Mouse (Mus musculus) midbrain, embryonic 16.5 days (tissue): Measurements from ENCODE around the gene Akap13. TPM values are rescaled to one million over a fixed set of nuclear protein-coding genes. Genes with fewer than 3 reads are reported as not detected.

ENCODE experiments used
- ATAC-seq: fragments of 200-750 bp; cut with Nextera tagmentation; 2 replicates; pipeline ENCODE4 v1.8.0; 2017; ENCODE audit warnings: moderate TSS enrichment
- H3K27ac ChIP-seq: fragments of 300-500 bp; sonication (generic); 2 replicates; pipeline ENCODE4 v1.5.1; 2014; ENCODE audit warnings: mild to moderate bottlenecking, low read length, mixed read lengths
- H3K27me3 ChIP-seq: fragments of 300-500 bp; sonication (generic); 2 replicates; pipeline ENCODE4 v1.6.1; 2014; ENCODE audit warnings: low read depth, low read length, mixed read lengths; ENCODE audit not compliant: control insufficient read depth, insufficient read depth
- H3K36me3 ChIP-seq: fragments of 300-500 bp; sonication (generic); 2 replicates; pipeline ENCODE4 v1.6.1; 2014; ENCODE audit warnings: mild to moderate bottlenecking, low read length, moderate library complexity, mixed read lengths; ENCODE audit not compliant: control insufficient read depth, insufficient read depth
- H3K4me1 ChIP-seq: fragments of 300-500 bp; sonication (generic); 2 replicates; pipeline ENCODE4 v1.6.1; 2014; ENCODE audit warnings: mild to moderate bottlenecking, low read length, mixed read lengths; ENCODE audit not compliant: control insufficient read depth, insufficient read depth
- H3K4me2 ChIP-seq: fragments of 300-500 bp; sonication (generic); 2 replicates; pipeline ENCODE4 v1.6.1; 2014; ENCODE audit warnings: mild to moderate bottlenecking, low read length, mixed read lengths
- H3K4me3 ChIP-seq: fragments of 300-500 bp; sonication (generic); 2 replicates; pipeline ENCODE4 v1.5.1; 2014; ENCODE audit warnings: low read depth, mild to moderate bottlenecking, low read length, moderate library complexity, mixed read lengths
- H3K9ac ChIP-seq: fragments of 300-500 bp; sonication (generic); 2 replicates; pipeline ENCODE4 v1.6.1; 2014; ENCODE audit warnings: low read depth, low read length, mixed read lengths
- H3K9me3 ChIP-seq: fragments of 300-500 bp; sonication (generic); replicated peaks from 2 replicates; pipeline ENCODE4 v1.6.1; 2014; ENCODE audit warnings: mild to moderate bottlenecking, low read length, mixed read lengths; ENCODE audit not compliant: control insufficient read depth, poor library complexity, severe bottlenecking
- WGBS: fragments of 180-500 bp; shearing (Covaris S2); extraction: QIAGEN DNeasy Blood & Tissue Kit; methylation state at CpG from one replicate; pipeline ENCODE4 v1.1.7; 2014; 5-methylcytosine and 5-hydroxymethylcytosine counted together
- polyA plus RNA-seq: library from polyadenylated mRNA; unstranded; fragments of >200 nt; fragmentation: Nextera tagmentation; extraction: Ambion mirVana; gene quantifications from 2 replicates; pipeline ENCODE4 v1.2.1, GENCODE M21; 2015

Akap13 gene
- polyA plus RNA-seq, 1 experiment from 2014 or later = 10.7 TPM

- 79% methylated on average over 14 of the region's 14 CpGs for WGBS
- H3K4me2 ChIP-seq = no peak overlapping the region
- H3K9ac ChIP-seq = no peak overlapping the region
- no peak overlapping the region for H3K4me3 ChIP-seq
- H3K36me3 ChIP-seq = no peaks in the 10 kb centered on the region
- no peaks in the 10 kb centered on the region for H3K27me3 ChIP-seq
- H3K4me1 ChIP-seq = no peaks in the 10 kb centered on the region
- H3K9me3 ChIP-seq = no peaks in the 10 kb centered on the region
- no peak overlapping the region for H3K27ac ChIP-seq
- no peak for ATAC-seq
Measured at GRCm38 (mm10) chr7:75586113-75586512, 130.8 kb downstream of the Akap13 start.

GRCm38 (mm10) chr7:75587727-75588126, 132.4 kb downstream of the Akap13 start:
- ATAC-seq = no peak
- no peak overlapping the region for H3K4me3 ChIP-seq
- H3K4me2 ChIP-seq = no peak overlapping the region
- H3K4me1 ChIP-seq = no peaks in the 10 kb centered on the region
- 93% methylated on average over 5 of the region's 5 CpGs for WGBS
- no peak overlapping the region for H3K9ac ChIP-seq
- H3K27me3 ChIP-seq = no peaks in the 10 kb centered on the region
- no peak overlapping the region for H3K27ac ChIP-seq
- no peaks in the 10 kb centered on the region for H3K36me3 ChIP-seq
- no peaks in the 10 kb centered on the region for H3K9me3 ChIP-seq

GRCm38 (mm10) chr7:75589304-75589973, 134.1 kb downstream of the Akap13 start:
- no peak for ATAC-seq
- Histone ChIP-seq H3K4me2 (no peak overlapping the region), H3K27me3 (no peaks in the 10 kb centered on the region), H3K9ac (no peak overlapping the region), H3K4me3 (no peak overlapping the region), H3K4me1 (no peaks in the 10 kb centered on the region), H3K9me3 (no peaks in the 10 kb centered on the region), H3K36me3 (no peaks in the 10 kb centered on the region), H3K27ac (no peak overlapping the region)
- 89% methylated on average over 8 of the region's 8 CpGs for WGBS

- Histone ChIP-seq H3K4me3 (no peak overlapping the region), H3K4me1 (no peaks in the 10 kb centered on the region), H3K9me3 (no peaks in the 10 kb centered on the region), H3K27ac (no peak overlapping the region), H3K36me3 (no peaks in the 10 kb centered on the region), H3K27me3 (no peaks in the 10 kb centered on the region), H3K9ac (no peak overlapping the region), H3K4me2 (no peak overlapping the region)
- WGBS = 90% methylated on average over 1 of the region's 1 CpGs
- ATAC-seq = no peak
Measured at GRCm38 (mm10) chr7:75591961-75592360, 136.6 kb downstream of the Akap13 start.

GRCm38 (mm10) chr7:75594801-75595200, 139.5 kb downstream of the Akap13 start:
- WGBS = 83% methylated on average over 5 of the region's 5 CpGs
- Histone ChIP-seq H3K27me3 (no peaks in the 10 kb centered on the region), H3K4me1 (no peaks in the 10 kb centered on the region), H3K9ac (no peak overlapping the region), H3K9me3 (no peaks in the 10 kb centered on the region), H3K4me2 (no peak overlapping the region), H3K27ac (no peak overlapping the region), H3K36me3 (no peaks in the 10 kb centered on the region), H3K4me3 (no peak overlapping the region)
- no peak for ATAC-seq

- H3K9me3 ChIP-seq = no peaks in the 10 kb centered on the region
- H3K27me3 ChIP-seq = no peaks in the 10 kb centered on the region
Measured at GRCm38 (mm10) chr7:75595268-75595667, 139.9 kb downstream of the Akap13 start.

GRCm38 (mm10) chr7:75596058-75596748, 140.9 kb downstream of the Akap13 start:
- Histone ChIP-seq H3K36me3 (no peaks in the 10 kb centered on the region), H3K9ac (no peak overlapping the region), H3K4me3 (no peak overlapping the region), H3K4me1 (no peaks in the 10 kb centered on the region), H3K27me3 (no peaks in the 10 kb centered on the region), H3K4me2 (no peak overlapping the region), H3K9me3 (no peaks in the 10 kb centered on the region), H3K27ac (no peak overlapping the region)
- no peak for ATAC-seq
- 83% methylated on average over 6 of the region's 6 CpGs for WGBS

More at GRCm38 (mm10) chr7:75595268-75595667, 139.9 kb downstream of the Akap13 start:
- Histone ChIP-seq H3K27ac (no peak overlapping the region), H3K4me2 (no peak overlapping the region), H3K36me3 (no peaks in the 10 kb centered on the region), H3K4me3 (no peak overlapping the region), H3K4me1 (no peaks in the 10 kb centered on the region), H3K9ac (no peak overlapping the region)
- ATAC-seq = no peak

GRCm38 (mm10) chr7:75597840-75598239, 142.5 kb downstream of the Akap13 start:
- no peaks in the 10 kb centered on the region for H3K4me1 ChIP-seq
- no peak overlapping the region for H3K4me2 ChIP-seq
- WGBS = 91% methylated on average over 2 of the region's 2 CpGs
- ATAC-seq = no peak
- H3K4me3 ChIP-seq = no peak overlapping the region
- H3K9me3 ChIP-seq = no peaks in the 10 kb centered on the region
- no peaks in the 10 kb centered on the region for H3K36me3 ChIP-seq
- H3K27me3 ChIP-seq = no peaks in the 10 kb centered on the region
- no peak overlapping the region for H3K9ac ChIP-seq
- H3K27ac ChIP-seq = no peak overlapping the region

- Histone ChIP-seq H3K4me3 (no peak overlapping the region), H3K36me3 (no peaks in the 10 kb centered on the region), H3K27me3 (no peaks in the 10 kb centered on the region), H3K9me3 (no peaks in the 10 kb centered on the region), H3K9ac (no peak overlapping the region), H3K27ac (no peak overlapping the region), H3K4me1 (no peaks in the 10 kb centered on the region), H3K4me2 (no peak overlapping the region)
- 95% methylated on average over 6 of the region's 6 CpGs for WGBS
- no peak for ATAC-seq
Measured at GRCm38 (mm10) chr7:75600360-75601075, 145.2 kb downstream of the Akap13 start.
